Mouse (Mus musculus): ENCODE measurements around the gene AC129217.1.

The AC129217.1 gene

GRCm38 (mm10) chr19:8829660-8830059 lies at the start of gene AC129217.1:
Gene AC129217.1 (plus strand): TSS chr19:8829773.
- DNase-seq (ENCODE audit: low read depth, low spot score), result no peak

DNA sequence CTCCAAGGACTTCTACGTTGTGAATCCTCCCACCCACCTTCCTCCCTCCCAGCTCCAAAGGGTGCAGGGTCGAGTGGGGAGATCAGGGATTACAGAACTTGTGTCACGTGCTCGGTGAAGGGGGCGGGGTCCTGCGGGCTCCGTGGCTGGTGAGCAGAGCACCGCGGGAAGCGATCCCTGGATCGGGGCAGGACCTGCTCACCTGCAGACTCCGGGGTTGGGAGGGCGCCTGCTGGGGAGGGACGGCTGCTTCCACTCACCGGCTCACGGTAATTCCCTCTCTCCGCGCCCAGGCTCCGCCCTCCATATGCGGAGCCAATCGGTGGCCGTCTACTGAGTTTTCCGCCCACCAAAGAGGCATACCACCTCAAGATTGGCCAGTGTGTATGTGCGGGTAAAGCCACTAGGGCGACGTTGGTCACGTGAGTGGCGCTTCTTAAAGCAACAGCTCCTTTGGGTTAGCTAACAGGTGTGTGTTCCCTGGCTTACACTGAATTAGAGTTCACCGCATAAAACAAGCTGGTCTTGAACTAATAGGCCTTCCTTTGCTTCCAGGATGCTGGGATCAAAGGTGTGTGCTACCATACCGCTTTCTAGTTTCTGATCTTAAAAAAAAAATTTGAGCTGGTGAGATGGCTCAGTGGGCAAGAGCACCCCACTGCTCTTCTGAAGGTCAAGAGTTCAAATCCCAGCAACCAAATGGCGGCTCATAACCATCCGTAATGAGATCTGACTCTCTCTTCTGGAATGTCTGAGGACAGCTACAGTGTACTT lies 43.4 kb upstream of the AC129217.1 start, which contains the start of gene Taf6l:
Taf6l (minus strand) TSS at position 410 of the 774 bp plus-strand sequence.
- DNase-seq (ENCODE audit: low read depth, low spot score), result peak; percentile 99

- peak; percentile 72 for DNase-seq (ENCODE audit: low read depth, low spot score)
Observed at GRCm38 (mm10) chr19:8788521-8788920, 41.1 kb upstream of the AC129217.1 start.

- DNase-seq (ENCODE audit: low read depth, low spot score), result peak; percentile 81
Observed at GRCm38 (mm10) chr19:8789171-8789570, 40.4 kb upstream of the AC129217.1 start.

- DNase-seq (ENCODE audit: low read depth, low spot score), result peak; percentile 40
Observed at GRCm38 (mm10) chr19:8790171-8790570, 39.4 kb upstream of the AC129217.1 start.

- DNase-seq (ENCODE audit: low read depth, low spot score), result peak; percentile 98
Observed at GRCm38 (mm10) chr19:8798264-8798946, 31.2 kb upstream of the AC129217.1 start, which contains the start of gene Polr2g. Gene Polr2g (minus strand): TSS chr19:8798577.

DNA sequence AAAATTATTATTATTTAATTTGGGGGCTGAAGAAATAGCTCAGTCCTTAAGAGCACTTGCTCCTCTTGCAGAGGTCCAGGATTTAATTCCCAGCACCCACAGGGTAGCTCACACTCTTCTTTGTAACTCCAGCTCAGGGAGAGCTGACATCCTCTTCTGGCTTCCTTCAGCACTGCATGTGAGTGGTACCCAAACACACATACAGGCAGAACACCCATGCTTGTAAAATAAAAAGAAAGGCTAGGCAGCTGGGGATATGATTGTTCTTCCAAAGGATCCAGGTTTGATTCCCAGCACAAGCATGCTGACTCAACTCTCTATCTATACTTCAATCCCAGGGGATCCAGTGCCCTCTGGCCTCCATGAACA lies 30.6 kb upstream of the AC129217.1 start:
- no peak for DNase-seq (ENCODE audit: low read depth, low spot score)

GRCm38 (mm10) chr19:8802130-8802821 lies 27.3 kb upstream of the AC129217.1 start, which contains the start of gene Zbtb3:
Gene Zbtb3 (plus strand): TSS chr19:8802555.
- DNase-seq (ENCODE audit: low read depth, low spot score), result peak; percentile 100

- DNase-seq (ENCODE audit: low read depth, low spot score), result peak; percentile 48
Observed at GRCm38 (mm10) chr19:8803204-8803780, 26.3 kb upstream of the AC129217.1 start.

DNA sequence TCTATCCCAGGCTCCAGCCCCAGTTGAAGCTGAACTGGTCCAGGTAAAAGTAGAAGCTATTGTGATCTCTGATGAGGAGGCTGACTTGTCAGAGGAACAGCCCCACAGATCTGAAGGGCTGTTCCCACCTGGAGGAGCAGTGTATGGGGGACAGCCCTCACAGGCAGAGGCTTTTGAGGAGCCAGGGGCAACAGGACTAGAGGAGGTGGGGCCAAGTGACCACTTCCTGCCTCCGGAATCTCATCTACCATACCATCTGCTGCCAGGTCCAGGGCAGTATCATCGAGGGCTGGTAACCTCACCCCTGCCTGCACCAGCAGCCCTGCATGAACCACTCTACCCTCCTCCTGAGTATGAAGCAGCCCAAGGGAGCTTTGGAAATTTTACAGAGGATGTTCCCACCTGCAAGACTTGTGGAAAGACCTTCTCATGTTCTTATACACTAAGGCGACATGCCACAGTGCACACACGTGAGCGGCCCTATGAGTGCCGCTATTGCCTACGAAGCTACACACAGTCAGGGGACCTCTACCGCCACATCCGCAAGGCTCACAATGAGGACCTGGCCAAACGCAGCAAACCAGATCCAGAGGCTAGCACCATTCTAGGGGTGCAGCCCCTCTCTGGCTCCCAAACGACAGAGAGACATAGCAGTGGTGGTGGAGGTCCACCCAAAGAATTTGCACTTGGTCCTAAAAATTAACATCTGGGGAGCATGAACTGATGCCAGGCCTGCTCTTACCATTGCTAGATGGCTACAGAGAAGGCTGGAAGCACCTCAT lies 25.5 kb upstream of the AC129217.1 start:
- no peak for DNase-seq (ENCODE audit: low read depth, low spot score)

DNA sequence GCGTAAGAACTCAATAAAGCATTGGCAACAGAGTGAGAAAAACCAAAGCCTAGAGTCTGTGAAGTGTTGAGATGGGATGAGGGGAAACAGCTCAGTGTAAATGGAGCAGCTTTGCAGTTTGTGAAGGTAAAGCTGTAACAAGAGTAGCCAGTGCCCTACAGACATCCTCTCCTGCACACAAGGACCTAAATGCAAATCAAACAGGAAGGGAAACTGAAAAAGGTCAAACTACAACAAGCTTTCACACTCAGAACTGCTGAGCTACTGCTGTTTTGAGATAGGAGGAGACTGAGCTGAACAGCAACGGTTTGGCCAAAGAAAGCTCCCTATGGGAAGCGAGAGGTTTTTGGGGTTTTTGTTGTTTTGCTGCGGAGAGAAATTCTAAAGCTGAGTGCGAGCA lies 22.8 kb upstream of the AC129217.1 start:
- no peak for DNase-seq (ENCODE audit: low read depth, low spot score)

DNA sequence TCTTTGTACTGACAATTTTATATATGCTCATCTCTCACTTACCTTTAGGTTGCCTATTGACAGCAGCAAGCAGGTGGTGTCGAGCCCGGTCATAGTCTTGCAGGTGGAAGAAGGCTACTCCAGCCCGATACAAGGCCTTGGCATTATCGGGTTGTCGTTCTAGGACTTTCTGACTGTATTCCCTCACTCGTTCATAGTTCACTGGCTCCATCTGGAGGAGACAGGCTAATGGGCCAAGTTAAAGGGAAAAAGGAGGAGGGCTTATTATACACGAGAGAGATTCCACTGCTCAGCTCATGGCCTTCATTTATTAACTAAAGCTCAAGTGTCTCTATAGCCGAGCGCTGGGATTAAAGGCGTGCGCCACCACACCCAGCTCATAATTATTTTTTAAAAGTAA lies 13.8 kb upstream of the AC129217.1 start:
- DNase-seq (ENCODE audit: low read depth, low spot score), result peak; percentile 54

DNA sequence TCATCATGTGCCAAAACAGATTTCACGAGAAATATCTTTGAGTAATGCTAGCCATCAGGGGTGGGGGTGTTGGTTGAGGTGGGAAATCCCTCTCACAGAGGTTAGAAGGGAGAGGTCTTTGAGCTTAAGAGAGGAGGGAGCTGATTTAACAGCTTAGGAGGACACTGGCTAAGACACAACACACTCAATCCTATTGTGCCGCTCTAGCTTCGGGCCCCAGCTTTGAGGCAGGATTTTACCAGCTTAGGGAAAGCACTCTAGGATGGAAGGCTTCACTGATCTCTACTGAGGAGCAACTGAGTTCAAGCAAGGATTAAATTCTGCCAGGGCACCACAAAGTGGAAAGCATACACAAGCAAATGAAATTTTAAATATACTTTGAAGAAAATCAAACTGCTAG lies 12.6 kb upstream of the AC129217.1 start:
- no peak for DNase-seq (ENCODE audit: low read depth, low spot score)

DNA sequence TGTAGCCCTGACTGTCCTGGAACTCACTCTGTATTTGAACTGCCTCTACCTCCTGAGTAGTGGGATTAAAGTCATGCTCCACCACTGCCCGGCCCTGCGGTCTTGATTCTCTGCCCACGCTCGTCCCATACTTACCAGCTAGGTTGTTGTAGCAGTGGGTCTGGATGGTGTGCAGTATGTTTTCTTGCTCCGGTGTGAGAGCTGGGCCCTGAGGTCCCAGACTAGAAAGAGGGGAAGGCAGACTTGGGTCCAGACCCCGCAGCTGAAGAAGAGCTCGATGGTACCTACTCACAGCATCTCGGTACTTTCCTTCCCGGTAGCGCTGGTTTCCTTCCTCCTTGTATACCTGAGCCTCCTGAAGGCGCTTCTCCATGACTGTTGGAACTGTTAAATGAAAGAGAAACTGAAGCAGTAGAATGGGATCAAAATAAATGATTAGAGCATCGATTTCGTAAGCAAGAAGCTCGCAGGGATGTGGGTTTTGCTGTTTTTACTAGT lies 11.2 kb upstream of the AC129217.1 start:
- no peak for DNase-seq (ENCODE audit: low read depth, low spot score)

- peak; percentile 100 for DNase-seq (ENCODE audit: low read depth, low spot score)
Observed at GRCm38 (mm10) chr19:8818801-8819595, 10.6 kb upstream of the AC129217.1 start, which contains the start of gene Ttc9c. Gene Ttc9c (minus strand): TSS chr19:8819333.

DNA sequence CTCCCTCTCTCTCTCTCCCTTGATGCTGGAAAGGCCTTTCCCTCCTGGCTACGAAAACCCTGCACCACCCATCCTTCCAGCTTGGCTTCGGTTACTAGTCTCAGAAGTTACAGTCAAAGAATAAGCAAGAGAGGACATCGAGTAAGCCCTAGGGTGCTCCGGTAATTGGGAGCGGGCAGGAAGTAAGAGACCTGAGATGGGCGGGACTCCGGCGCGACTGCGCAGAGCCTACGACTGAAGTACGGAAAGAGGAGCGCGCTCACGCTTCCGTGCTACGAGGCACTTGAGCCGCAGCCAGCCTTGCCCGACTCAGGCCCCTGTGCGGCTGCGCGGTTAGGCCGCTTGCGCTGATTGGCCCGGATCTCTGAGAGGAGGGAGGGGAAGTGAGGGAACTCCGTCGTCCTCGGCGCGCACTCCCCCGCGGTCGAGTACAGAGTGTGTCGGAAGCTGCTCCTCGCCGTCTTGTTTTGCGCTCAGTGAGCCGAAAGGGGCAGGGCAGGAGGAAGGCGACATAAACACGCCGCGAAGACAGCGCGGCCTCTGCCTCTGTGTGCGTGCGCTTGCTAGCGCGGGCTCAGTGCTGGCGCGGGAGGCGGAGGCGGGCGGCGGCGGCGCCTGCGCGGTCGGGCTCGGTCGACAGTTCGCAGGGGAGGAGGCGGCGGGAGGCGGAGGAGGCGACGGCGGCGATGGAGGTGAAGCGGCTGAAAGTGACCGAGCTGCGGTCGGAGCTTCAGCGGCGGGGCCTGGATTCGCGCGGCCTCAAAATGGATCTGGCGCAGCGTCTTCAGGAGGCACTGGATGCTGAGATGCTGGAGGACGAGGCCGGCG lies 9.8 kb upstream of the AC129217.1 start, which contains the start of gene Hnrnpul2:
Hnrnpul2 (plus strand) TSS at position 415 of the 828 bp plus-strand sequence.
- peak; percentile 100 for DNase-seq (ENCODE audit: low read depth, low spot score)

- DNase-seq (ENCODE audit: low read depth, low spot score), result no peak
Observed at GRCm38 (mm10) chr19:8820424-8820956, 9.1 kb upstream of the AC129217.1 start.

- DNase-seq (ENCODE audit: low read depth, low spot score), result no peak
Observed at GRCm38 (mm10) chr19:8821146-8821545, 8.4 kb upstream of the AC129217.1 start.

DNA sequence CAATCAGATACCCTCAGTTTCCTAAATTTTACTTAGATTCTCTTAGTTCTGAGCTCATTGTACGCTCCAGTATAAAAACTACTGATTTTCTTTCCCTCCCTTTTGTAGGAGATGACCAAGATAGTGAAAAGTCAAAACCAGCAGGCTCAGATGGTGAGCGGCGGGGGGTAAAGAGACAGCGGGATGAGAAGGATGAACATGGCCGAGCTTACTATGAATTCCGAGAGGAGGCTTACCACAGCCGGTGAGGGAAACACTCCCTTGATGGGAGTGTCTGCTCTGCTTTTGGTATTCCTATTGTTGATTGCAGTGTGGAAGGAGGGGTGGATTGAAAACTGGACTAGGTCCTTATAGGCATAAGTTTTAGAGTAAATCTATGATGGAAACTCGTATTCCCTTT lies 6.9 kb upstream of the AC129217.1 start:
- DNase-seq (ENCODE audit: low read depth, low spot score), result peak; percentile 67
